Mouse (Mus musculus) adrenal gland, adult (tissue): ENCODE data around the gene Mbd3.
A peak's percentile ranks its signal among the peaks of the same experiment; 100 is the strongest.

Source experiments
- DNase-seq, 2 experiments: peaks; one replicate each; pipeline ENCODE4 v3.0.0; 2022 to 2023; ENCODE audit warnings: low spot score in 1 of 2; ENCODE audit not compliant: inconsistent age in 2 of 2

The Mbd3 gene

DNA sequence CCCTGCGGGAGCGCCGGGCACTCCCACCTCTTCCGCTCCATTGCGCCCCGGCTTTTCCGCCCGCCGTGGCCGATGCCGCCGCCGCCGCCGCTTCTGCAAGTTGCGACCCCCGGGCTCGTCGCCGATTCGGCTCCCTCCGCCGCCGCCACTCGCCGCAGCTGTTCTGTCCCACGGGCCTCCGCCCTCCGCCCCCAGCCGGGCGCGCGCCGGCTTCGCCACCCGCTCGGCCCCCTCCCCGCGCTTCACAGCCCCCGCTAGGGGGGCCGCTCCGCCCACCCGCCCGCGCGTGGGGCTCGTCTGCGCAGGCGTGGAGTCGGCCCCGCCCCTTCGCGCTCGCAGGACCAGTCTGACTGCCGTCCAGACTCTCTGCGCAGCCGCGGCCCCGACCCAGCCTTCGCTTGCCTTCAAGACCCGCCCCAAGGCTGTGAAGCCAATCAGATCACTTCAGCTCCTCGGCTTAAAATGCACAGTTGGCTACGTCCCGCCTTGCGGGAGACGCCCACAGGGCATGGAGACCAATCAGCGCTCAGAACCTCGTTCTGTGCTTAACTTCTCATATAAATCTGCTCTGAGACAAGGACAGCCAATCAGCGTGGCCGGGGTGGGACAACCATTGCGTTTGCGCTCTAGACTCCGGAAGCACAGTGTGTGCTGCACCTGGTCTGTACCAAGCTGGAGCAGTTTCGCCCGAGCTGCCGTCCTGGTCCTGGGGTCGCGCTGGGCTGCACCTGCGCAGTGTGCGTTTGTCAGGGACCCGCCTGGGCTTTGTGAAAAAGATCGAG, at the start of gene Mbd3:
Gene Mbd3, minus strand, starts transcription at position 360 of the 782 bp plus-strand sequence.
- DNase-seq: peak; percentile 100

DNA sequence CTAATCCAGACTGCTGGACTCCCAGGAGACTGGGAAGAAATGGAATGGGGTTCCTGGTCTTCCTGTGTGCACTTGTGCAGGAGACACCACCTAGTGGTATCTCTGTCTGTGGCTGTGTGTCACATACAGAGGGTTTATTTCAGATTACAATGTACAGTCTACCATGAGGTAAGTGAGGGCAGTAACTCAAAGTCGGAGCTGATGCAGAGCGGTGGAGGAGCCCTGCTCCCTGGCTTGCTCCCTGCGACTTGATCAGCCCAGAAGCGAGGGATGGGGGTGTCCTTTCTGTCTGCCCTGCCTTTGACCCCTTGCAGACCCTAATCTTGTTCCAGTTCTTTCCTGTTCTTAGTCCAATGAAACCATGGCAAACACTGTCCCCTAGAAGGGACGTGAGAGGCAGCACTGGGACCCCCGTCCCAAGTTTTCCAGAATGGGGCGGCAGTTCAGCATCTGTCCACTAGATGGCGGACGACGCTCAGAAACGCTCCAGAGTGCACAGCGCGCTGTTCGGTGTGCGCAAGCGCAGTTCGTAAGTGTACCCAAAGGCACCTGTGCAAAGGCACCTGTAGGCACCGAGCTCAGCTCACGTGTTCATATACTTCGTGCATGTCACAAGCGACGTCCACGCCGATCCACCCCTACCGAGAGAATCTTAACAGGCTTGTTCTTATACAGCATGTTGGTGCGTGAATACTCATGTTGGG, 46.7 kb upstream of the Mbd3 start:
- DNase-seq: peak; percentile 75 to 90

DNA sequence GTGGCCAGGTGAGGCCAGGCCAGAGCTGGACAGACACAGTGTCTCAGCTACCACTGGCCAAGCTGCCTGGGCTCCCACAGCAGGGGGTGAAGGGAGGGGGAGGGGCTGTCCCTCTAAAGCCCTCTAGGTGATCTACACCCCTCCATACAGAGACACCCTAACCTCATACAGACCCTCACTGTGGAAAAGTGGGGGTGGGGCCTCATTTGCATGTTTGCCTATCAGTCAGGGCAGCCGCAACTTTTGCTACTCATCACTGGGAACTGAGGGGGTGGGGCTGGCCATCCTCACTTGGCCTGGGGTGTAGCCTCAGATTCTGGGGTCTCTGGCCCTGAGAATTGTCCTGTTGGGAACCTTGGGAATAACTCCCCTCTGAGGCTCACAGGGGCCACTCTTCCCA, 45.7 kb upstream of the Mbd3 start:
- DNase-seq: no peak

DNA sequence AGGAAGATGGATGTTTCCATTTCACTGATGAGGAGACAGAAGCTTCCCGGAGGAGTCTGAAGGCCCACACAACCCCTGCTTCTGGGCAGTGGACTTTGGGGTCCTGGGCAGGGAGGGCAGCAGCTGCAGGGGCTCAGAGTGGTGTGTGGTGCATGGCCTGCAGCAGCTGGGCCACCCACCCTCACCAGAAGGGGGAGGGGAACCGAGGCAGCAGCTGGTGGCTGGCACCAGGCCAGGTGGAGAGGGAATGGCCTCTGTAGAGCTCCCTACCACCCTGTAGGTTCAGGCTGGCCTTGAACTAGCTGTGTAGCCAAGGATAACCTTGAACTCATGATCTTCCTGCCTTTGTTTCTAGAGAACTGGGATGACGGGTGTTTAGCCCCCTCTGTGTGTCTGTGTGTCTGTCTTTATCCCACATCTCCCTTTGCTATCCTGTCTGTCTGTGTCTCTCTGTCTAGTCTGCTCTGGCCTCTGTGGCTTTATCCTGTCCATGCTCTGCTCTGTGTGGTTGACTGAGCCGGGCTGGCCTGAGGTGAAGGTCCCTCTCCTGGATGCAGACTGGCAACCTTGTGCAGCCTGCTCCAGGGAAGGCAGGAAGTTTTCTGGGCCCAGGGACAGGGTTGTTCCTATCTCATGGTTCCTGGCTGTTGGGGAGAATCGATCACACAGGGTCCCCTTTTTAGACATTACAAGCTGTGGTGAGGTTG, 45.1 kb upstream of the Mbd3 start:
- peak; percentile 61 to 86 for DNase-seq

DNA sequence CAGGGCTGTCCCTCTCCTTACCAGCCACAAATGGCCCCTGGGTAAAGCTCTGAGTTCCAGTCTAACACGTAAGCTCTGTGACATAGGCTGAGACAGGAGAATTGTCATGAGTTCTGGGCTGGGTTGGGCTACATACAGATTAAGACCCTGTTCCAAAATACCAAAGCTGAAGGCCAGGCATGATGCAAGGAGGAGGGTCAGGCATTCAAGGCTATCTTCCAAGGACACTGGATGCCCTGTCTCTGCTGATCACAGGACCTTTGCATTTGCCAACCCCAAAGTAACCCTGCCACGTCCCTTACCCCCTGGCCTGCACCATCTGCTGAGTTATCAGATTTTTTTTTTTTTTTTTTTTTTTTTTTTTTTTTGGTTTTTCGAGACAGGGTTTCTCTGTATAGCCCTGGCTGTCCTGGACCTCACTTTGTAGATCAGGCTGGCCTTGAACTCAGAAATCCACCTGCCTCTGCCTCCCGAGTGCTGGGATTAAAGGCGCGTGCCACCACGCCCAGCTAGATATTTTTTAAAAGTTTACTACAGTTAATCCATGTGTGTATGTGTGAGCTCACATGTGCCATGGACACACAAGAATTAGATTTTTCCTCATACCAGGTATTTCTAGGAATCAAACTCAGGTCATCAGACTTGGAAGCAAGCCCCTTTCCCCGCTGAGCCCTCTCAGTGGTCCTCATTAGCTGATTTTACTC, 44.4 kb upstream of the Mbd3 start:
- peak; percentile 55 to 65 for DNase-seq

DNA sequence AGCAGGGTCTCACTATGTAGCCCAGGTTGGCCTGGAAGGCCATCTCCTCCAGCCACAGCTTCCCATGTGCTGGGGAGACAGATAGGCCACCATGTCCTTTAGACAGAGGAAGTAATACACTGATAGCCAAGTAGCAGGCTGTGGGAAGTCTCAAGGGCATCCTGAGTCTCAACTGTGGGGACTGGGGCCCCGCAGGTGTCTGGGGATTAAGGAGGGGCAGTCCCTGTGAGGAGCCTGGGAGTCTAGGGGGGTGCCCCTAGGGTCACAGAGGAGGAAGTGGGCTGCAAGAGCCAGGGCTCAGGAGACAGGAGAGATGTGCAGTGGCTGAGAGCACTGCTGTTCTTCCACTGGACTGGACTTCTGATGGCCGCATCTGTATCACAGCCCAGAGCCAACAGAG, 43.6 kb upstream of the Mbd3 start:
- DNase-seq: no peak

DNA sequence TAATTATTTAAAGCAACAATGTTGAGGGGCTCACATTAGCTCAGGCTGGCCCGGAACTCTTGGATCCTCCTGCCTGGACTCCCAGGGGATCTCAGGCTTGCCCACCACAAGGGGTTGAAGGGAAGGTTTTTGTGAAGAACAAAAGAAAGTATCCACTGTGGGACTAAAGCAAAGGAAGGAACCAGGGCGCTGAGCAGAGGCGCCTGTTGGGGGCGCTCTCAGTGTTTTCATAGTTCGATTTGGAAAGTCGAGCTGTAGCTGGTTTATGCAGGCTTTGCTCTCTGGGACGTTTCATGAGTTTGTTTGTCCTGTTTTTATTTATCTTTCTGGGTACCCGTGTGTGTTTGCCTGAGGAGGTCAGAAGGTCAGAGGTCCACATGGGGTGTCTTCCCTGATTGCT, 42.2 kb upstream of the Mbd3 start:
- DNase-seq: peak in 1 of 2 experiments; percentile 18

DNA sequence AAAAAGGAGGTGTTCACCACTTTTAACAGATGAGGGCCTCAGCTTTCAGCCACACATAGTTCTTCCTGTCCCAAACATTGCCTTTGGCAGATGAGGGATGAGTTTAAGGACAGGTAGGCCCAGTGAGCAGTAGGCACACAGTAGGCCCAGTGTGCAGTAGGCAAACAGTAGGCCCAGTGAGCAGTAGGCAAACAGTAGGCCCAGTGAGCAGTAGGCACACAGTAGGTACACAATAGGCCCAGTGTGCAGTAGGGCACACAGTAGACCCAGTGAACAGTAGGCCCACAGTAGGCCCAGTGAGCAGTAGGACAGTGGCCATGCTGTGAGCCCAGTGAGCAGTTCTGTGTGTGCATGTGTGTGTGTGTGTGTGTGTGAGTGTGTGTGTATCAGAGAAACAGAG, 40.7 kb upstream of the Mbd3 start:
- no peak for DNase-seq

DNA sequence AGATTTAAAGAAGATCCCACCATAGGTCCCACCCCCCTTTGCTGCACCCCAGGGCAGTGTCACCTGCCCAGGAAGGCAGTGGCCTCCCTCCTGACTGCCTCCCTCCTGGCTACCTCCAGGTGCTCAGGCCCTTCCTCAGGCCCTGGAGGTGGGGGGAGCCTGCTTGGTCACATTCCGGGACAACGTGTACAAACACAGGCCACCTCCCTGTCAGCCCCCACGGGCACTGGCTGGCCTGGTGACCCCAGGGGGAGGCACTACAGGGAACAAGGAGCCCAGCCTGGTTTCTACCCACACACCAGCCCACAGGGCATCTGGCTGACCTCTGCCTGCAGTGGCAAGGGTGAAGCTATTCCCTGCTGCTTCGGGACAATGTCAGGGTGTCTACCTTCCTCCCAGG, 38.6 kb upstream of the Mbd3 start:
- DNase-seq: peak in 1 of 2 experiments; percentile 20

DNA sequence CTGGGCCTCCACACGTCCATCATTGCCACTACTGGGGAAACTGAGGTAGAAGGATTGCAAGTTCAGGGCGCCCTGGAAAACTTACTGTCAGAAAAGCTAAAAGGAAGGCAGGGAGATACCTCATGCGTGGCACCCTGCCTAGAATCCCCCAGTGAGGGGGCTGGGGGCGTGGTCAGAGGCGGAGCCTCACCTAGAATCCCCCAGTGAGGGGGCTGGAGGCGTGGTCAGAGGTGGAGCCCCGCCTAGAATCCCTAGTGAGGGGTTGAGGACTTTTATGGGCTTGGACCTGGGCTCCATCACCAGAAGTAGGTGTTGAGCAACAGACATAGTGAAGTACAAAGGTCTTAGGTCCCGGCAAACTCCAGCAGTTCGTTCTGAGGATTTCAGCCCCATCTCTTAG, 36.9 kb upstream of the Mbd3 start:
- peak; percentile 36 to 45 for DNase-seq

DNA sequence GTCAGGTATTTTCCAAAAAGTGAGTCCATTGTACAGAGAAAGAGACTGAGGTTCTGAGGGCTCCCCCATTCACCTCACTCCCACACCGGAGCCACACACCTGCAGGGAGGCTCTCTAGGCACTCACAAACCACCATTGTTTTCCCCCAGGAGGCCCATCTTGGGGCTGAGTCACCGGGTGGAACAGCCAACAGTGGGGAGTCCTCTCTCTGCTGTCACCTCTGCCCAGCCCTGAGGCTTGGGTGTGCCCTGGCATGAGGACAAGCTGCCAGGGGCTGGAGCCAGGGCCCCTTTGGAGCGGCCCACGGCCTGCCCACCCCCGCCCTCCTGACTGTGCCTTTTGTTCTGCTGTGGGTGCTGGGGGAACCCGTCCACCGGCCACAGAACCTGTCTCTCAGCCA, 36.4 kb upstream of the Mbd3 start:
- peak; percentile 45 to 46 for DNase-seq

DNA sequence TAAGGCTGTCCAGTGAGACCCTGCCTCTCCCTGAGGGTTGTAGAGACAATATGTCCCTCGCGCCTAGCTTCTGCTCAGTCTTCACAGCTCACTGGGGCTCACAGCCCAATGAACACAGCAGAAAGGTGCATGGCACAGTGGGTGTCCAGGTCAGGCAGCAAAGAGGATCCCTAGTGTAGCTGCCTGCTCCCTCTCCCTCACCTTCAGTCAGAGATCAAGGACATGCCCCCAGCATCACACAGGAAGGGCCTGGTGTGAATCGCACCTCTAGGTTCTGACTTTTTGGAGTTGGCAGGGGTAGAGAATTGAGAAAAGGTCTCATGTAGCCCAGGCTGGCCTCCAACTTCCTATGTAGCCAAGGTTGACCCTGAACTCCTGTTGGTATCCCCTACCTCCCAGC, 35.5 kb upstream of the Mbd3 start:
- DNase-seq: no peak

DNA sequence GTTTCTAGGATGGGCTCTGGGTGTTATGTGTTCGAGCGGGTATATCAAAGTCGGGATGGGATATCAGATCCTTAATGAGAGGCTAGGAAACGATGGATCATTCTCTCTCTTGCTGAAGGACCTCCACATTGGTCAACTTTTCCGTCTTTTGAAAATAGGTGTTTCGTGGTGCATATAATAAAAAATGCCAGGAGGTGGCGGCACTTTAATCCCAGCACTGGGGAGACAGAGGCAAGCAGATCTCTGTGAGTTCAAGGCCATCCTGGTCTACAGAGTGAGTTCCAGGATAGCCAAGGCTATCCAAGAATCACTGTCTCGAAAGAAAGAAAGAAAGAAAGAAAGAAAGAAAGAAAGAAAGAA, 34.9 kb upstream of the Mbd3 start:
- no peak for DNase-seq

DNA sequence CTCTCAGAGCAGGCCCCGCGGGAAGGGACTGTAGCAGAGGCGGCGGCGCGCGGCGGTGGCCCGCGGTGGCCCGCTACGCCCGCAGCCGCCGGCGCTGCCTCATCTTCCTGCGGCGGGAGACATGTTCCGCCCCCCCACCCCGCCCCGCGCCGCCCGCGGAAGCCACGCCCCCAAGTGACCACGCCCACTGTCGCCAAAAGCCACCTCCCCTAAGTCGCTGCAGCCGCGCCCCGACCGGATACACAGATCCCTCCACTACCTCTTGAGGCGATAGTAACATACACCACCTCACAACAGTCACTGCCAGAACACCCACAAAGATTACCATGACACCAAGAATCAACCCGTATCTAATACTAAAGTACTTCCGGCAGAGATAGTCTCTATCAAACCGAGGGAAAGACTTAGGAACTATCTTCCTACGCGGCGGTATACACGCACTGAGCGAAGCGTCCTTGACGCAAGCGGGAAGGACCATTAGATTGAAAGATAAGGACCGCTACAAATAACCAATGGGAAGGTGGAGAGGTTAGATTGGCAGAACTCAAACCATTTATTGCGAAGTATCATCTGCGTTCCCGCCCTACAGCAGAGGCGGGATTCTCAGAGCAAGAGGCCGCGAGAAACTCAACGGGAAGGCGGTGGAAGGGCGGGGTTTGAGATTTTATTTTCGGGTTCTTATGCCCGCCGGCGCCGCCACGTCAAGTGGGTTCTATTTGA, 34.3 kb upstream of the Mbd3 start, which contains the start of gene Tcf3:
Gene Tcf3, minus strand, starts transcription at position 135 of the 720 bp plus-strand sequence.
- peak; percentile 97 to 98 for DNase-seq

DNA sequence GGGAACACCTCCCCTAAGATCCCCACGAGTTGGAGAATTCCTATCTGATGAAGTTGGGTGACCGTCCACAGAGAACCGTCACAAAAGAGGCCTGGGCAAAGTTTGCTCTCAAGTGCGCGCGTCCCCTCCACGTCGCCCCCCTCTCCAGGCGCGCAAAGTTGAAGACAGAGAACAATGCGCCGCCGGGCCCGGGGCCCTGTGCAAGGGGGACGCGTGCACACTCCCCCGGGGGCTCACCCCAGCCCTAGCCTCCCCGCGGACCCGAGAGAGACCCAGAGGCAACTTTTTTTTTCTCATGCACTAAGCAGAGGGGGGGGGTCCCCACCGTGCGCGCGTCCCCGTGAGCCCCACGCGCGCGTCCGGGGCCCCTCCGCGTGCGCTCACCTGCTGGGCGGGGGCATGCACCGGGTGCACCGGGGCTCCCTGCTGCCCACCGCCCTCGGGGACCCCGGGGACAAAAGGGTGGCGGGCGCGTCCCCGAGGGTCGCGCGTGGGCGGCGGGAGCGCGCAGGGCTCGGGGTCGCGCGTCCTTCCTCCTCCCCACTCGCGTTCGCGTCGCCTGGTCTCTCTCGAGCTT, 33.7 kb upstream of the Mbd3 start:
- peak in 1 of 2 experiments; percentile 78 for DNase-seq

DNA sequence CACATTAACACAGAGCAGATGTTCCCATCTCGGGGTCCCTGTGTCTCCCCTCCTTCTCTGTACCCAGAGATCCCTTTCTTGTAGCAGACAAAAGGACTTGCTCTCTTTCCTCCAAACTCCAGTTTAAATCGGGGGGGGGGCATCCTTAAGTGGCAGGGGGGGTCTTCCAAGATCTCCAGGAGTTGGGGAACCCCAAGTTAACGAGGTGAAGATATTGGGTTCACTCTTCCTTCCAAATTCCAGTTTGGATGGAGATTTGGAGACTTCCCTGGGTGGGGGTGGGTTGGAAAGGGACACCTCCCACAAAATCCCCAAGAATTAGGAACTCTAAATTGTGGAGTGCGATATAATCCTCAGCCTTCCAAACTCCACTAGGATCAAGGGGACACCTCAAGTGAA, 33.0 kb upstream of the Mbd3 start:
- no peak for DNase-seq

DNA sequence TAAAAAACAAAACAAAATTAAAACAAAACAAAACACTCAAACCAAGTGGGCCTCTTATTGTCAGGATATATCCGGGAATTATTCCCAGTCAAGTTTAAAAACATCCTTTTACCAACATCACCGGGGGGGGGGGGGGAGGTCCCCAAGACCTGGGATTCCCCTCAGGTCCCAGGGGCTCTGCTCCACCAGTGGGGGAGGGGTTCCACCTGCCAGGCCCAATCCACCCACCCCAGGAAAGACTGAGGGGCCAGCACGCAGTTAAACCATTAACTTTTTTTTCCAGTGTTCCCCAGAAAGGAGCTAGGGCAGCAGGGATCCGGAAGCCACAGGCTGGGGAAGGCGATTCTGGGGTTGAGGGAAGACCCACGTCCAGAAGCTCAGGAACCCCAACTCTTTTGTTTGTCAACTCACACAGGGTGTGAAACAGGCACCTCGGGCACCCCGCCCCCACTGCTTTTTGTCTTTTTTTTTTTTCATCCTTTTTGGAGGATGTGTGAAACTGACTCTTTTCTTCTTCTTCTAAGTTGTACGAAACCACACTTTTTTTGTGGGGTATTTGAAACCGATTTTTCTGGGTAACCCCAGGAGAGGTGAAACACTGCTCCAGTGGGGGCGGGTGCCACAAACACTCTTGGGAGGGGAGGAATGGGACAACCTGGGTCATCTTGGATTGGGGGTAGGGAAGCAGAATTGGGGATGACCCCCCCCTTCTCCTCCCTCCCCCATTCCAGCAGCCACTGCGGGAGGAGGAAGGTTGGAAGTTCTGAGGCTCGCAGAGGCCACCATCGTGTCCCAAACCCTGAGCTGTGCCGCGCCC, 32.4 kb upstream of the Mbd3 start:
- DNase-seq: peak in 1 of 2 experiments; percentile 52

DNA sequence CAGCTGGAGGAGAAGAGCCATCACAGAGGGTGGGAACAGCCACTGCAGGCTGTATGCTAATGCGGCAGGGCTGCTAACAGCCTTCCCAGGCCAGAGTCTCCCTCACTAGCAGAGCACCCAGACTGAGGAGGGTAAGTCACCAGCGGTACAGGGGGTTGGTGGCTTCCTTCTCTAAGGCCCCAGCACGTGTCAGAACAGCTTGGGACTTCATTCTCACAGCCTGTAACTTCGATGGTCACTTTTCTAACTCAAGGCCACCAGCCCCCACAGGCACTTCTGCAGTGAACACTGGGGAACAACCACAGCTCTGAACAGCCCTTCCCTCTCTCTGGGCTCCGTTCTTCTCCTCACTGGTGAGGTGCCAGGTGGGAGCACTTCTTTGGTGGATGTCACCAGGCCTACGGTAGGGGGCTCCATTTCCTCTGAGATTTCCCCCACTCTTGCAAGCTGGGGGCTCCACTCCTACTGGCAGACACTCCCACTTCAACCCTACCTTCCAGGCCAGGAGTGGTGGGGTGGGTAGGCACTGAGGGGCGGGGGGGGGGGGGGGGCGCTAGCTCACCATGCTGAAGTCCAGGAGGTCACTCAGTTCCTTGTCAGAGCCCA, 31.1 kb upstream of the Mbd3 start:
- DNase-seq: peak in 1 of 2 experiments; percentile 19

DNA sequence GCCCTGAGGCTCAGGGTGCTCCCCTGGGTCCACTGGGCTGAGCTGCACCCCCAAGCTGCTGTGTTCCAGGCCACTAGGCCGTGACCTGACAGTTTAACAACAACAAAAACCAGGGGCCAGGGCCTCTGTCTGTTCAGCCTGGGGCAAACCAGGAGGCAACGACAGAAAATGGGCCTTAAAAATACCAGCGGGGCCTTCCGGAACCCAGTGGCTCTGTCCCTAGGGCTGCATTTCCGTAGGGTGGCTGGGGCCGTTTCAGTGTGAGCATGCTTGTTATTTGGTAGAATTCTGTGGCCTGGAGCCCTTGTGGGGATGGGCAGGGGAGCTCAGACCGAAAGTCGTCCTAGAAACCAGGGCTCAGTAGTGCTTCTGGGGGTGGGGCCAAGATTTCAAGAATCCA, 30.4 kb upstream of the Mbd3 start:
- DNase-seq: peak in 1 of 2 experiments; percentile 6
